Mouse (Mus musculus): Measurements from ENCODE around the gene Bcl2l1. TPM values are rescaled to one million over a fixed set of nuclear protein-coding genes. Genes with fewer than 3 reads are reported as not detected.

Gene Bcl2l1
- polyA plus RNA-seq, 2 experiments, result 46.8 to 91.2 TPM

- TF ChIP-seq POLR2A (IDR thresholded peaks at IDR 0.05; ENCODE audit: borderline replicate concordance, extremely low read depth, insufficient read depth, insufficient read length), result no peak
- Histone ChIP-seq H3K4me3 (replicated peaks; ENCODE audit: low read length) (no peak overlapping the region), H3K27ac (replicated peaks; ENCODE audit: low read depth, low read length) (no peak overlapping the region), H3K36me3 (ENCODE audit: control insufficient read depth, insufficient read depth, low read length) (no peaks in the 10 kb centered on the region), H3K9me3 (ENCODE audit: control insufficient read depth, low read length) (no peaks in the 10 kb centered on the region), H3K4me2 (replicated peaks; ENCODE audit: low read depth, low read length, severe bottlenecking) (no peak overlapping the region), H3K9ac (ENCODE audit: low read depth, low read length, severe bottlenecking) (no peak overlapping the region), H3K4me1 (ENCODE audit: control insufficient read depth, insufficient read depth, low read length) (peaks cover 20% of the 10 kb centered on the region), H3K27me3 (ENCODE audit: control insufficient read depth, insufficient read depth, low read length) (no peaks in the 10 kb centered on the region)
- 85% methylated on average over 5 of the region's 5 CpGs for WGBS
- ATAC-seq (ENCODE audit: low FRiP score, low read depth) (no peak), DNase-seq (ENCODE audit: low spot score) (no peak)
Observed at GRCm38 (mm10) chr2:152803081-152803480, 28.4 kb downstream of the Bcl2l1 start.

DNA sequence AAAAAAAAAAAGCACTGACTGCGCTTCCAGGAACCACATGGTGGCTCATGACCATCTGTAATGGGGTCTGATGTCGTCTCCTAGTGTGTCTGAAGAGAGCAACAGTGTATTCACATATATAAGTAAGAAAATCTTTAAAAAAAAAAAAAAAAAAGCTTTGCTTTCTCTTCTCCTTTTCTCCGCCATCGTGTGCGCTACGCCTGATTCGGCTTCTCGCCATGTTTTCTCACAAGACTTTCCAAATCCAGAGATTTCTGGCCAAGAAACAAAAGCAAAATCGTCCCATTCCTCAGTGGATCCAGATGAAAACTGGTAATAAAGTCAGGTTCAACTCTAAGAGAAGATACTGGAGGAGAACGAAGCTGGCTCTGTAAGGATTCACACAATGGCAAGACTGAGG lies 29.2 kb downstream of the Bcl2l1 start:
- ATAC-seq (ENCODE audit: low FRiP score, low read depth) (no peak), DNase-seq (ENCODE audit: low spot score) (no peak)
- TF ChIP-seq POLR2A (IDR thresholded peaks at IDR 0.05; ENCODE audit: borderline replicate concordance, extremely low read depth, insufficient read depth, insufficient read length), result no peak
- H3K4me1 ChIP-seq (ENCODE audit: control insufficient read depth, insufficient read depth, low read length), result peaks cover 20% of the 10 kb centered on the region
- H3K9me3 ChIP-seq (ENCODE audit: control insufficient read depth, low read length), result no peaks in the 10 kb centered on the region
- no peak overlapping the region for H3K9ac ChIP-seq (ENCODE audit: low read depth, low read length, severe bottlenecking)
- H3K4me2 ChIP-seq (replicated peaks; ENCODE audit: low read depth, low read length, severe bottlenecking), result no peak overlapping the region
- no peaks in the 10 kb centered on the region for H3K36me3 ChIP-seq (ENCODE audit: control insufficient read depth, insufficient read depth, low read length)
- 91% methylated on average over 10 of the region's 10 CpGs for WGBS
- no peak overlapping the region for H3K4me3 ChIP-seq (replicated peaks; ENCODE audit: low read length)
- H3K27ac ChIP-seq (replicated peaks; ENCODE audit: low read depth, low read length), result no peak overlapping the region
- no peaks in the 10 kb centered on the region for H3K27me3 ChIP-seq (ENCODE audit: control insufficient read depth, insufficient read depth, low read length)

- TF ChIP-seq POLR2A (IDR thresholded peaks at IDR 0.05; ENCODE audit: borderline replicate concordance, extremely low read depth, insufficient read depth, insufficient read length), result no peak
Observed at GRCm38 (mm10) chr2:152800762-152801113, 30.8 kb downstream of the Bcl2l1 start.

GRCm38 (mm10) chr2:152799954-152800761 lies 31.4 kb downstream of the Bcl2l1 start:
- no peaks in the 10 kb centered on the region for H3K9me3 ChIP-seq (ENCODE audit: control insufficient read depth, low read length)
- DNase-seq (ENCODE audit: low spot score), result no peak

More at GRCm38 (mm10) chr2:152800762-152801113, 30.8 kb downstream of the Bcl2l1 start:
- no peak overlapping the region for H3K27ac ChIP-seq (replicated peaks; ENCODE audit: low read depth, low read length)
- ATAC-seq (ENCODE audit: low FRiP score, low read depth) (no peak), DNase-seq (ENCODE audit: low spot score) (no peak)
- H3K9me3 ChIP-seq (ENCODE audit: control insufficient read depth, low read length), result no peaks in the 10 kb centered on the region
- H3K4me3 ChIP-seq (replicated peaks; ENCODE audit: low read length), result no peak overlapping the region
- no peaks in the 10 kb centered on the region for H3K36me3 ChIP-seq (ENCODE audit: control insufficient read depth, insufficient read depth, low read length)
- no peaks in the 10 kb centered on the region for H3K27me3 ChIP-seq (ENCODE audit: control insufficient read depth, insufficient read depth, low read length)
- H3K9ac ChIP-seq (ENCODE audit: low read depth, low read length, severe bottlenecking), result no peak overlapping the region
- no peak overlapping the region for H3K4me2 ChIP-seq (replicated peaks; ENCODE audit: low read depth, low read length, severe bottlenecking)
- peaks cover 16% of the 10 kb centered on the region for H3K4me1 ChIP-seq (ENCODE audit: control insufficient read depth, insufficient read depth, low read length)

DNA sequence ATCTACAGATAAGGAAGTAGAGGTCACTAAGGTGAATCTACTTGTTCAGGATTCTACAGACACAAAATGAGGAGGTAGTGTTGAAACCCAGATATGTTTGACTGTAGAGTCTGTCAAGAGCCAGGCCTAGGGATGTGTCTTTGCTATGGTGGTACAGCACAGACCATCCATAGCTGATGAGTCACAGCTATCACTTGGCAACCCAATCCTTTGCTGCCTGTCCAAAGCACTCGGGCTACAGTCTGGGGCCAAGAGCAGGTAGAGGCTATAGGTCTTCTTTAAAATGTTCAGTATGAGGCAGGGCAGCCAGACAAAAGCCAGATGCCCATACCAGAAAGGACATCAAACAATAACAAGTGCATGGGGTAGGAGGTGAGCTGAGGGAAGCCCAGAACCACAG lies 33.9 kb downstream of the Bcl2l1 start:
- TF ChIP-seq POLR2A (IDR thresholded peaks at IDR 0.05; ENCODE audit: borderline replicate concordance, extremely low read depth, insufficient read depth, insufficient read length), result no peak
- H3K4me2 ChIP-seq (replicated peaks; ENCODE audit: low read depth, low read length, severe bottlenecking), result no peak overlapping the region
- H3K4me3 ChIP-seq (replicated peaks; ENCODE audit: low read length), result no peak overlapping the region
- WGBS, result 83% methylated on average over 1 of the region's 1 CpGs
- H3K9me3 ChIP-seq (ENCODE audit: control insufficient read depth, low read length), result no peaks in the 10 kb centered on the region
- no peak for DNase-seq (ENCODE audit: low spot score)
- H3K9ac ChIP-seq (ENCODE audit: low read depth, low read length, severe bottlenecking), result no peak overlapping the region
- no peaks in the 10 kb centered on the region for H3K36me3 ChIP-seq (ENCODE audit: control insufficient read depth, insufficient read depth, low read length)
- no peak overlapping the region for H3K27ac ChIP-seq (replicated peaks; ENCODE audit: low read depth, low read length)
- H3K4me1 ChIP-seq (ENCODE audit: control insufficient read depth, insufficient read depth, low read length), result no peaks in the 10 kb centered on the region
- ATAC-seq (ENCODE audit: low FRiP score, low read depth), result no peak
- H3K27me3 ChIP-seq (ENCODE audit: control insufficient read depth, insufficient read depth, low read length), result no peaks in the 10 kb centered on the region

More at GRCm38 (mm10) chr2:152799954-152800761, 31.4 kb downstream of the Bcl2l1 start:
- H3K9ac ChIP-seq (ENCODE audit: low read depth, low read length, severe bottlenecking), result no peak overlapping the region
- no peak for ATAC-seq (ENCODE audit: low FRiP score, low read depth)
- H3K4me2 ChIP-seq (replicated peaks; ENCODE audit: low read depth, low read length, severe bottlenecking), result no peak overlapping the region
- no peaks in the 10 kb centered on the region for H3K27me3 ChIP-seq (ENCODE audit: control insufficient read depth, insufficient read depth, low read length)
- TF ChIP-seq POLR2A (IDR thresholded peaks at IDR 0.05; ENCODE audit: borderline replicate concordance, extremely low read depth, insufficient read depth, insufficient read length), result no peak
- no peak overlapping the region for H3K27ac ChIP-seq (replicated peaks; ENCODE audit: low read depth, low read length)
- H3K36me3 ChIP-seq (ENCODE audit: control insufficient read depth, insufficient read depth, low read length), result no peaks in the 10 kb centered on the region
- 48% methylated on average over 7 of the region's 7 CpGs for WGBS
- no peak overlapping the region for H3K4me3 ChIP-seq (replicated peaks; ENCODE audit: low read length)
- peaks cover 13% of the 10 kb centered on the region for H3K4me1 ChIP-seq (ENCODE audit: control insufficient read depth, insufficient read depth, low read length)

All from limb, embryonic 14.5 days (tissue).